8 mouse cellular contexts compared by ENCODE assay signal in the genomic region with DNA sequence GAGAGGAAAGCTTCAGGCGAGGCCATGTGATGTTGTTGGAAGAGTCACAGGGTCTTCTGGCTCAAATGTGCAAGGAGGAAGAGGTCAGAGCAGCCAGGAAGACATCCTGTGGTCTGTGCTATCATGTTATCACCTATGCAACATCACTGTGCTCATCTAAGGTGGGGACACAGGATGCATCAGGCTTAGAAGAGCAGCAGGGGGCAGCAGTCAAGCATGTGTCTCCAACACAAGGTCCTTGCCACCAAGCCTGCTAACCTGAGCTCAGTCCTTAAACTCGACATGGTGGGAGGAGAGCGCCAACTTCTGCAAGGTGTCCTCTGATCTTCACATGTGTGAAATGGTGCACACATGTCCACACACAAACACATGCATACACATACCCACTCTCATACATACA. TPM values are rescaled to one million over a fixed set of nuclear protein-coding genes. Genes with fewer than 3 reads are reported as not detected.
A peak's percentile ranks its signal among the peaks of the same experiment; 100 is the strongest.
DNase-seq lines count a peak whose midpoint lies in the region; ATAC-seq and TF ChIP-seq lines count a peak whose summit lies in the region.

No protein-coding gene starts in this region.

- TF ChIP-seq POLR2A in ES-Bruce4 (IDR thresholded peaks at IDR 0.05; ENCODE audit: insufficient read depth, low read length) = no peak

- H3K36me3 ChIP-seq in ES-Bruce4 (ENCODE audit: control insufficient read depth, insufficient read depth, low read length, poor library complexity, severe bottlenecking) = no peaks in the 10 kb centered on the region

- intact Hi-C loops in left cerebral cortex, adult 2 months (cut with DNase I) = no loop called here

- H3K9me3 ChIP-seq in ES-Bruce4 (replicated peaks; ENCODE audit: control insufficient read depth, insufficient read depth, low read length, poor library complexity, severe bottlenecking) = no peaks in the 10 kb centered on the region

- H3K27me3 ChIP-seq in ES-Bruce4 (ENCODE audit: control insufficient read depth, insufficient read depth, low read length, poor library complexity, severe bottlenecking) = no peaks in the 10 kb centered on the region

- H3K4me1 ChIP-seq in ES-Bruce4 (ENCODE audit: control insufficient read depth, insufficient read depth, low read length) = no peaks in the 10 kb centered on the region

- no peak overlapping the region for H3K4me3 ChIP-seq in left cerebral cortex, adult 2 months
- no peak overlapping the region for H3K4me3 ChIP-seq in ES-Bruce4 (ENCODE audit: low read depth, low read length)

- no peak for ATAC-seq in cerebellum, adult (ENCODE audit: insufficient number of reproducible peaks, low FRiP score, low TSS enrichment)
- peak; percentile 82 for ATAC-seq in megakaryocyte-erythroid progenitor cell, adult 5-6 weeks (replicated peaks; ENCODE audit: low FRiP score, low TSS enrichment, poor library complexity, severe bottlenecking)

- no peak for TF ChIP-seq EP300 in ES-Bruce4 (IDR thresholded peaks at IDR 0.05; ENCODE audit: insufficient read depth, low read depth, low read length)

- H3K9ac ChIP-seq in ES-Bruce4 (ENCODE audit: low read depth, poor library complexity, severe bottlenecking) = no peak overlapping the region

- H3K27ac ChIP-seq in left cerebral cortex, adult 2 months = no peak overlapping the region; the same call in 1 of the 2 replicates
- no peak overlapping the region for H3K27ac ChIP-seq in ES-Bruce4 (ENCODE audit: insufficient read depth, low read length)

- peak; percentile 27 to 34 for DNase-seq in cerebellum, adult 18-20 months
- DNase-seq in left cerebral cortex, adult 2 months (ENCODE audit: extremely low spot score in 1 of 2, low spot score in 2 of 2) = no peak
- no peak for DNase-seq in left cerebral cortex, adult 9 months (ENCODE audit: low spot score in 2 of 2)
- no peak for DNase-seq in layer of hippocampus, postnatal 14 days (ENCODE audit: low spot score in 2 of 2)
- no peak for DNase-seq in urinary bladder, postnatal 25 days (ENCODE audit: low spot score)

- peak; percentile 49 for TF ChIP-seq CTCF in left cerebral cortex, adult 2 months (IDR thresholded peaks at IDR 0.05)
- TF ChIP-seq CTCF in ES-Bruce4 (IDR thresholded peaks at IDR 0.05; ENCODE audit: low read depth, low read length) = peak; percentile 36

RNA-seq across cellular contexts. Expression of gene Arsb, which starts 13.9 kb away (rescaled TPM):
- 10 to 100 TPM; 80.1 to 80.7 TPM for total RNA-seq in left cerebral cortex, adult 2 months (2021)
- polyA plus RNA-seq in ES-Bruce4 (2011; ENCODE audit: insufficient read depth, insufficient read length, low read depth, missing spikeins) = 1.3 and 1.7 TPM in 2 replicates
- total RNA-seq in megakaryocyte-erythroid progenitor cell, adult 5-6 weeks (2014; fragmentation: Nextera tagmentation) = 12.6 and 16.0 TPM in 2 replicates
- total RNA-seq in megakaryocyte-erythroid progenitor cell, adult 5-6 weeks (2017) = 3.3 and 3.9 TPM in 2 replicates
- total RNA-seq in layer of hippocampus, postnatal 14 days (2021) = 100 to 1,000 TPM; 106 to 114 TPM

Comparison
In these comparisons a context has a peak if more than half of its experiments do, and no peak if none do; other contexts are left out.
1. DNase-seq: peak in cerebellum, adult 18-20 months (2 of 2); none in left cerebral cortex, adult 2 months (0 of 2), left cerebral cortex, adult 9 months (0 of 2), layer of hippocampus, postnatal 14 days (0 of 2) and urinary bladder, postnatal 25 days (single experiment).
2. RNA of gene Arsb, which starts 13.9 kb away (total RNA-seq): 106 to 114 TPM in layer of hippocampus, postnatal 14 days and 80.1 to 80.7 TPM in left cerebral cortex, adult 2 months; 3.3 to 16.0 TPM in megakaryocyte-erythroid progenitor cell, adult 5-6 weeks; every median in the first group is over 4 times any median in the second.